12 mouse cellular contexts compared by ENCODE assay signal in genomic region chr5:125385215-125385940, GRCm38 (mm10). TPM values are rescaled to one million over a fixed set of nuclear protein-coding genes. Genes with fewer than 3 reads are reported as not detected.
DNase-seq lines count a peak whose midpoint lies in the region; ATAC-seq and TF ChIP-seq lines count a peak whose summit lies in the region.
"Had no signal": no experiment of that assay in that cellular context is flagged by ENCODE, and none has a peak within 500 bp of the region (broad histone marks: within the 10 kb centered on the region; RNA-seq: fewer than 3 reads in every experiment).

No protein-coding gene starts in this region.

- H3K4me1 ChIP-seq in forebrain, embryonic 12.5 days = peaks cover 19% of the 10 kb centered on the region
- peaks cover 35% of the 10 kb centered on the region for H3K4me1 ChIP-seq in forebrain, embryonic 15.5 days
- peaks cover under 1% of the 10 kb centered on the region; the same call in 1 of the 2 replicates for H3K4me1 ChIP-seq in kidney, postnatal 0 days (replicated peaks; ENCODE audit: insufficient read depth, low read length)
- H3K4me1 ChIP-seq in kidney, embryonic 14.5 days (ENCODE audit: control insufficient read depth, insufficient read depth, low read length) = peaks cover 3% of the 10 kb centered on the region; the same call in 1 of the 2 replicates
- peaks cover 5 to 6% of the 10 kb centered on the region in 2 experiments; a peak in 3 of 4 replicates for H3K4me1 ChIP-seq in MEL (ENCODE audit: control insufficient read depth in 1 of 2, insufficient read depth in 2 of 2, low read length in 2 of 2)
- peaks cover 14% of the 10 kb centered on the region for H3K4me1 ChIP-seq in limb, embryonic 13.5 days

- no peak for TF ChIP-seq RAD21 in MEL (IDR thresholded peaks at IDR 0.05; ENCODE audit: low read depth, low read length)

- H3K27me3 ChIP-seq in forebrain, embryonic 12.5 days = no peaks in the 10 kb centered on the region
- no peaks in the 10 kb centered on the region for H3K27me3 ChIP-seq in forebrain, embryonic 15.5 days
- H3K27me3 ChIP-seq in kidney, postnatal 0 days (ENCODE audit: insufficient read depth, low read length) = no peaks in the 10 kb centered on the region
- H3K27me3 ChIP-seq in kidney, embryonic 14.5 days (ENCODE audit: control insufficient read depth, insufficient read depth, low read length) = no peaks in the 10 kb centered on the region
- H3K27me3 ChIP-seq in MEL (ENCODE audit: control insufficient read depth in 1 of 2, insufficient read depth in 2 of 2, low read length in 2 of 2) = no peaks in the 10 kb centered on the region
- H3K27me3 ChIP-seq in limb, embryonic 13.5 days = no peaks in the 10 kb centered on the region

- TF ChIP-seq CTCF in kidney, postnatal 0 days (IDR thresholded peaks at IDR 0.05; ENCODE audit: low read depth) = peak; percentile 11; the same call in 1 of the 2 replicates
- TF ChIP-seq CTCF in MEL (IDR thresholded peaks at IDR 0.05 in 2 of 3, conservative IDR thresholded peaks at IDR 0.05 in 1 of 3; ENCODE audit: control insufficient read depth in 1 of 3, insufficient read depth in 1 of 3, low read depth in 2 of 3, low read length in 3 of 3, poor library complexity in 1 of 3, severe bottlenecking in 1 of 3) = peak in 1 of 3 experiments; percentile 18; a peak in 1 of 6 replicates

- no peak for TF ChIP-seq EP300 in MEL (IDR thresholded peaks at IDR 0.05; ENCODE audit: low read depth in 1 of 2, low read length in 2 of 2)

- H3K79me2 ChIP-seq in MEL (ENCODE audit: control insufficient read depth, insufficient read depth, low read length, poor library complexity) = peaks cover 20% of the 10 kb centered on the region

- no peak overlapping the region for H3K4me3 ChIP-seq in forebrain, embryonic 12.5 days (replicated peaks)
- H3K4me3 ChIP-seq in forebrain, embryonic 15.5 days = no peak overlapping the region
- no peak overlapping the region; the same call in 1 of the 2 replicates for H3K4me3 ChIP-seq in kidney, postnatal 0 days (replicated peaks; ENCODE audit: low read depth, low read length)
- H3K4me3 ChIP-seq in kidney, embryonic 14.5 days (ENCODE audit: low read length) = no peak overlapping the region
- H3K4me3 ChIP-seq in MEL (ENCODE audit: control insufficient read depth in 1 of 2, insufficient read depth in 1 of 2, low read depth in 2 of 2, low read length in 2 of 2) = no peak overlapping the region
- H3K4me3 ChIP-seq in limb, embryonic 13.5 days = no peak overlapping the region

- H3K9me3 ChIP-seq in forebrain, embryonic 12.5 days = no peaks in the 10 kb centered on the region
- H3K9me3 ChIP-seq in forebrain, embryonic 15.5 days = no peaks in the 10 kb centered on the region
- H3K9me3 ChIP-seq in kidney, postnatal 0 days (replicated peaks; ENCODE audit: low read length) = no peaks in the 10 kb centered on the region
- H3K9me3 ChIP-seq in kidney, embryonic 14.5 days (ENCODE audit: control insufficient read depth, low read length) = no peaks in the 10 kb centered on the region
- no peaks in the 10 kb centered on the region for H3K9me3 ChIP-seq in MEL (replicated peaks; ENCODE audit: insufficient read depth, low read length)
- no peaks in the 10 kb centered on the region for H3K9me3 ChIP-seq in limb, embryonic 13.5 days

- 0 out of 2 replicates have a peak overlapping the region, but pooled peaks have one; percentile 3 for H3K4me2 ChIP-seq in forebrain, embryonic 12.5 days
- H3K4me2 ChIP-seq in forebrain, embryonic 15.5 days (replicated peaks) = no peak overlapping the region
- peak overlapping the region; percentile 23 for H3K4me2 ChIP-seq in kidney, postnatal 0 days (ENCODE audit: low read length)
- no peak overlapping the region for H3K4me2 ChIP-seq in kidney, embryonic 14.5 days (replicated peaks; ENCODE audit: low read depth, low read length)
- H3K4me2 ChIP-seq in limb, embryonic 13.5 days (replicated peaks) = peak overlapping the region; percentile 14; the same call in 1 of the 2 replicates

- no peak for DNase-seq in kidney, postnatal 0 days (ENCODE audit: low spot score)
- DNase-seq in MEL (ENCODE audit: low read depth, low spot score) = peak; percentile 56
- no peak for DNase-seq in gastrocnemius, adult 8-10 months (ENCODE audit: low spot score in 2 of 2)
- DNase-seq: B cell, adult 2 months; cerebellum, adult 18-20 months; kidney, adult 9 months; spleen, adult 18-20 months had no signal

- TF ChIP-seq POLR2A in MEL (IDR thresholded peaks at IDR 0.05; ENCODE audit: control insufficient read depth in 1 of 2, insufficient read depth in 1 of 2, low read depth in 1 of 2, low read length in 2 of 2, poor library complexity in 1 of 2) = no peak; a peak in 1 of 4 replicates

- H3K9ac ChIP-seq in forebrain, embryonic 12.5 days = no peak overlapping the region
- H3K9ac ChIP-seq in forebrain, embryonic 15.5 days (replicated peaks) = no peak overlapping the region
- no peak overlapping the region for H3K9ac ChIP-seq in kidney, postnatal 0 days (ENCODE audit: low read depth, low read length)
- H3K9ac ChIP-seq in kidney, embryonic 14.5 days (ENCODE audit: low read depth, low read length) = no peak overlapping the region
- H3K9ac ChIP-seq in MEL (ENCODE audit: control insufficient read depth, low read depth, low read length, poor library complexity, severe bottlenecking) = no peak overlapping the region
- no peak overlapping the region for H3K9ac ChIP-seq in limb, embryonic 13.5 days

- 72% methylated on average over 8 of the region's 8 CpGs for WGBS in forebrain, embryonic 12.5 days
- 74% methylated on average over 8 of the region's 8 CpGs for WGBS in forebrain, embryonic 15.5 days
- 73% methylated on average over 8 of the region's 8 CpGs for WGBS in kidney, postnatal 0 days
- WGBS in kidney, embryonic 14.5 days = 83% methylated on average over 8 of the region's 8 CpGs
- 83% methylated on average over 8 of the region's 8 CpGs for WGBS in limb, embryonic 13.5 days

- ATAC-seq in forebrain, embryonic 12.5 days (ENCODE audit: low FRiP score) = no peak
- ATAC-seq in forebrain, embryonic 15.5 days (replicated peaks) = no peak
- no peak for ATAC-seq in kidney, postnatal 0 days (replicated peaks; ENCODE audit: low FRiP score, low read depth)
- no peak for ATAC-seq in kidney, embryonic 14.5 days (ENCODE audit: low FRiP score, low TSS enrichment)
- ATAC-seq in limb, embryonic 13.5 days (ENCODE audit: low FRiP score, low read depth) = no peak
- ATAC-seq in monocyte, adult 5-6 weeks (replicated peaks; ENCODE audit: insufficient number of reproducible peaks, low FRiP score, low TSS enrichment, poor library complexity, severe bottlenecking) = no peak

- peaks cover 21% of the 10 kb centered on the region for H3K36me3 ChIP-seq in forebrain, embryonic 12.5 days (replicated peaks)
- H3K36me3 ChIP-seq in forebrain, embryonic 15.5 days = peaks cover 22% of the 10 kb centered on the region
- H3K36me3 ChIP-seq in kidney, postnatal 0 days (ENCODE audit: insufficient read depth, low read length) = peaks cover 7% of the 10 kb centered on the region
- H3K36me3 ChIP-seq in kidney, embryonic 14.5 days (ENCODE audit: control insufficient read depth, insufficient read depth, low read length) = peaks cover 32% of the 10 kb centered on the region
- peaks cover 13 to 18% of the 10 kb centered on the region in 2 experiments for H3K36me3 ChIP-seq in MEL (ENCODE audit: control insufficient read depth in 1 of 2, insufficient read depth in 2 of 2, low read length in 2 of 2)
- H3K36me3 ChIP-seq in limb, embryonic 13.5 days = peaks cover 34% of the 10 kb centered on the region

- no peak overlapping the region for H3K27ac ChIP-seq in forebrain, embryonic 12.5 days
- no peak overlapping the region for H3K27ac ChIP-seq in forebrain, embryonic 15.5 days (replicated peaks)
- H3K27ac ChIP-seq in kidney, postnatal 0 days = no peak overlapping the region
- no peak overlapping the region for H3K27ac ChIP-seq in kidney, embryonic 14.5 days (ENCODE audit: low read depth, low read length)
- no peak overlapping the region for H3K27ac ChIP-seq in MEL (ENCODE audit: control insufficient read depth, low read depth, low read length)
- H3K27ac ChIP-seq in limb, embryonic 13.5 days = no peak overlapping the region

RNA-seq across cellular contexts. Expression of gene Gm10382, which starts 3.7 kb away (rescaled TPM):
- 0.91 and 0.97 TPM in 2 replicates for polyA plus RNA-seq in forebrain, embryonic 12.5 days (2016; fragmentation: Nextera tagmentation; extraction: Ambion mirVana)
- polyA plus RNA-seq in forebrain, embryonic 15.5 days (2015; fragmentation: Nextera tagmentation; extraction: Ambion mirVana) = 0.55 TPM in 2 replicates
- 0.40 and 0.74 TPM in 2 replicates for polyA plus RNA-seq in kidney, postnatal 0 days (2015; fragmentation: Nextera tagmentation; extraction: Ambion mirVana)
- 0.16 and 0.41 TPM in 2 replicates for polyA plus RNA-seq in kidney, embryonic 14.5 days (2014; fragmentation: Nextera tagmentation; extraction: Ambion mirVana)
- total RNA-seq in MEL (2012; rRNA removed) = 0.65 TPM in 2 replicates
- polyA plus RNA-seq in MEL (2012; ENCODE audit: insufficient read depth in 1 of 2, insufficient read length in 2 of 2, low read depth in 1 of 2, low replicate concordance in 2 of 2, missing spikeins in 1 of 2) = under 1 TPM in 1 of 2 experiments, not detected in 1; 0.96 TPM
- 0.34 and 0.41 TPM in 2 replicates for polyA plus RNA-seq in limb, embryonic 13.5 days (2015; fragmentation: Nextera tagmentation; extraction: Ambion mirVana)
- total RNA-seq in monocyte, adult 5-6 weeks (2017) = 2.9 TPM in 1 of 3 replicates, not detected in the others
- under 1 TPM in 2 of 4 experiments, not detected in 2; 0.31 to 0.34 TPM for total RNA-seq in gastrocnemius, adult 8-10 months (2022)

RNA-seq across cellular contexts. Expression of gene Ubc, which starts 4.6 kb away (rescaled TPM):
- 1,113 and 1,114 TPM in 2 replicates for polyA plus RNA-seq in forebrain, embryonic 12.5 days (2016; fragmentation: Nextera tagmentation; extraction: Ambion mirVana)
- polyA plus RNA-seq in forebrain, embryonic 15.5 days (2015; fragmentation: Nextera tagmentation; extraction: Ambion mirVana) = 1,235 and 1,278 TPM in 2 replicates
- 702 and 872 TPM in 2 replicates for polyA plus RNA-seq in kidney, postnatal 0 days (2015; fragmentation: Nextera tagmentation; extraction: Ambion mirVana)
- 715 and 1,051 TPM in 2 replicates for polyA plus RNA-seq in kidney, embryonic 14.5 days (2014; fragmentation: Nextera tagmentation; extraction: Ambion mirVana)
- total RNA-seq in MEL (2012; rRNA removed) = 511 and 526 TPM in 2 replicates
- polyA plus RNA-seq in MEL (2012; ENCODE audit: insufficient read depth in 1 of 2, insufficient read length in 2 of 2, low read depth in 1 of 2, low replicate concordance in 2 of 2, missing spikeins in 1 of 2) = 1,000 to 10,000 TPM in 1 of 2 experiments, 100 to 1,000 TPM in 1; 113 to 1,075 TPM
- 1,179 and 1,190 TPM in 2 replicates for polyA plus RNA-seq in limb, embryonic 13.5 days (2015; fragmentation: Nextera tagmentation; extraction: Ambion mirVana)
- total RNA-seq in monocyte, adult 5-6 weeks (2017) = 791 to 1,058 TPM (median 1,006 TPM) in 3 replicates
- 1,000 to 10,000 TPM; 1,167 to 1,677 (median 1,560) TPM for total RNA-seq in gastrocnemius, adult 8-10 months (2022)

RNA-seq across cellular contexts. Expression of gene Scarb1, which starts 44.5 kb away (rescaled TPM):
- polyA plus RNA-seq in forebrain, embryonic 12.5 days (2016; fragmentation: Nextera tagmentation; extraction: Ambion mirVana) = 31.5 and 38.7 TPM in 2 replicates
- polyA plus RNA-seq in forebrain, embryonic 15.5 days (2015; fragmentation: Nextera tagmentation; extraction: Ambion mirVana) = 27.7 and 28.5 TPM in 2 replicates
- polyA plus RNA-seq in kidney, postnatal 0 days (2015; fragmentation: Nextera tagmentation; extraction: Ambion mirVana) = 49.0 and 51.3 TPM in 2 replicates
- 34.8 and 48.8 TPM in 2 replicates for polyA plus RNA-seq in kidney, embryonic 14.5 days (2014; fragmentation: Nextera tagmentation; extraction: Ambion mirVana)
- 51.4 and 53.1 TPM in 2 replicates for total RNA-seq in MEL (2012; rRNA removed)
- 10 to 100 TPM in 1 of 2 experiments, not detected in 1; 98.3 TPM for polyA plus RNA-seq in MEL (2012; ENCODE audit: insufficient read depth in 1 of 2, insufficient read length in 2 of 2, low read depth in 1 of 2, low replicate concordance in 2 of 2, missing spikeins in 1 of 2)
- 44.3 and 44.4 TPM in 2 replicates for polyA plus RNA-seq in limb, embryonic 13.5 days (2015; fragmentation: Nextera tagmentation; extraction: Ambion mirVana)
- 67.9 to 84.6 TPM (median 77.1 TPM) in 3 replicates for total RNA-seq in monocyte, adult 5-6 weeks (2017)
- 10 to 100 TPM; 11.1 to 19.0 (median 13.3) TPM for total RNA-seq in gastrocnemius, adult 8-10 months (2022)

RNA-seq across cellular contexts. Expression of gene Dhx37, which starts 48.5 kb away (rescaled TPM):
- polyA plus RNA-seq in forebrain, embryonic 12.5 days (2016; fragmentation: Nextera tagmentation; extraction: Ambion mirVana) = 16.5 and 17.1 TPM in 2 replicates
- polyA plus RNA-seq in forebrain, embryonic 15.5 days (2015; fragmentation: Nextera tagmentation; extraction: Ambion mirVana) = 11.3 and 13.4 TPM in 2 replicates
- polyA plus RNA-seq in kidney, postnatal 0 days (2015; fragmentation: Nextera tagmentation; extraction: Ambion mirVana) = 7.2 and 8.1 TPM in 2 replicates
- 7.7 and 14.4 TPM in 2 replicates for polyA plus RNA-seq in kidney, embryonic 14.5 days (2014; fragmentation: Nextera tagmentation; extraction: Ambion mirVana)
- total RNA-seq in MEL (2012; rRNA removed) = 26.0 and 27.4 TPM in 2 replicates
- polyA plus RNA-seq in MEL (2012; ENCODE audit: insufficient read depth in 1 of 2, insufficient read length in 2 of 2, low read depth in 1 of 2, low replicate concordance in 2 of 2, missing spikeins in 1 of 2) = 100 to 1,000 TPM in 1 of 2 experiments, 10 to 100 TPM in 1; 55.3 to 549 TPM
- polyA plus RNA-seq in limb, embryonic 13.5 days (2015; fragmentation: Nextera tagmentation; extraction: Ambion mirVana) = 12.1 and 12.9 TPM in 2 replicates
- 4.7 to 22.7 TPM (median 19.3 TPM) in 3 replicates for total RNA-seq in monocyte, adult 5-6 weeks (2017)
- 1 to 10 TPM; 4.4 to 5.1 (median 4.8) TPM for total RNA-seq in gastrocnemius, adult 8-10 months (2022)

RNA-seq across cellular contexts. Expression of gene Bri3bp, which starts 56.0 kb away (rescaled TPM):
- polyA plus RNA-seq in forebrain, embryonic 12.5 days (2016; fragmentation: Nextera tagmentation; extraction: Ambion mirVana) = 37.4 and 43.0 TPM in 2 replicates
- 35.9 and 38.0 TPM in 2 replicates for polyA plus RNA-seq in forebrain, embryonic 15.5 days (2015; fragmentation: Nextera tagmentation; extraction: Ambion mirVana)
- polyA plus RNA-seq in kidney, postnatal 0 days (2015; fragmentation: Nextera tagmentation; extraction: Ambion mirVana) = 46.7 and 47.2 TPM in 2 replicates
- polyA plus RNA-seq in kidney, embryonic 14.5 days (2014; fragmentation: Nextera tagmentation; extraction: Ambion mirVana) = 29.6 and 39.8 TPM in 2 replicates
- 87.6 and 88.6 TPM in 2 replicates for total RNA-seq in MEL (2012; rRNA removed)
- 100 to 1,000 TPM in 1 of 2 experiments, 10 to 100 TPM in 1; 73.7 to 264 TPM for polyA plus RNA-seq in MEL (2012; ENCODE audit: insufficient read depth in 1 of 2, insufficient read length in 2 of 2, low read depth in 1 of 2, low replicate concordance in 2 of 2, missing spikeins in 1 of 2)
- polyA plus RNA-seq in limb, embryonic 13.5 days (2015; fragmentation: Nextera tagmentation; extraction: Ambion mirVana) = 37.3 and 38.1 TPM in 2 replicates
- 19.1 to 27.0 TPM (median 23.6 TPM) in 3 replicates for total RNA-seq in monocyte, adult 5-6 weeks (2017)
- 1 to 10 TPM; 3.0 to 4.6 (median 4.1) TPM for total RNA-seq in gastrocnemius, adult 8-10 months (2022)

Comparison
In these comparisons a context has a peak if more than half of its experiments do, and no peak if none do; other contexts are left out.
1. H3K4me2 ChIP-seq: peak in forebrain, embryonic 12.5 days (single experiment), kidney, postnatal 0 days (single experiment) and limb, embryonic 13.5 days (single experiment); none in forebrain, embryonic 15.5 days (single experiment) and kidney, embryonic 14.5 days (single experiment).